Comparison of ENCODE assay signal across 21 mouse cellular contexts in genomic region chr12:102413171-102413570, GRCm38 (mm10).
"Had no signal": no experiment of that assay in that cellular context is flagged by ENCODE, and none has a peak within 500 bp of the region (broad histone marks: within the 10 kb centered on the region; RNA-seq: fewer than 3 reads in every experiment).

No protein-coding gene starts in this region.

- H3K4me3 ChIP-seq: layer of hippocampus, adult 2 months; limb, embryonic 10.5 days; limb, embryonic 13.5 days; liver, embryonic 12.5 days; liver, embryonic 15.5 days; lung, embryonic 15.5 days; megakaryocyte, embryonic 14.5 days; midbrain, embryonic 10.5 days; midbrain, embryonic 13.5 days; myocyte; neural tube, embryonic 13.5 days had no signal

- H3K27ac ChIP-seq: layer of hippocampus, adult 2 months; limb, embryonic 10.5 days; limb, embryonic 13.5 days; liver, embryonic 12.5 days; liver, embryonic 15.5 days; lung, embryonic 15.5 days; midbrain, embryonic 10.5 days; midbrain, embryonic 13.5 days; neural tube, embryonic 13.5 days had no signal

- H3K9me3 ChIP-seq: limb, embryonic 10.5 days; limb, embryonic 13.5 days; liver, embryonic 12.5 days; liver, embryonic 15.5 days; lung, embryonic 15.5 days; megakaryocyte, embryonic 14.5 days; midbrain, embryonic 10.5 days; midbrain, embryonic 13.5 days; neural tube, embryonic 13.5 days had no signal

- H3K4me1 ChIP-seq: liver, embryonic 15.5 days; midbrain, embryonic 13.5 days had no signal

- H3K36me3 ChIP-seq: liver, embryonic 12.5 days; liver, embryonic 15.5 days; lung, embryonic 15.5 days had no signal

- H3K9ac ChIP-seq: limb, embryonic 13.5 days; liver, embryonic 12.5 days; liver, embryonic 15.5 days; lung, embryonic 15.5 days; midbrain, embryonic 13.5 days; neural tube, embryonic 13.5 days had no signal

- ATAC-seq: liver, embryonic 12.5 days; midbrain, embryonic 13.5 days; midbrain, embryonic 16.5 days had no signal

- H3K4me2 ChIP-seq: limb, embryonic 13.5 days; liver, embryonic 12.5 days; liver, embryonic 15.5 days; lung, embryonic 15.5 days; midbrain, embryonic 13.5 days; neural tube, embryonic 13.5 days had no signal

- H3K27me3 ChIP-seq: limb, embryonic 13.5 days; liver, embryonic 12.5 days; liver, embryonic 15.5 days; lung, embryonic 15.5 days; megakaryocyte, embryonic 14.5 days; midbrain, embryonic 13.5 days; neural tube, embryonic 13.5 days had no signal

- DNase-seq: layer of hippocampus, adult 9-11 months; liver; lung, adult 18-20 months; lung, postnatal 10 days; lung, postnatal 36 days; retina, postnatal 1 day; right cerebral cortex, postnatal 25 days; thymus, adult 18-20 months; thymus, postnatal 36 days had no signal
